Mouse (Mus musculus) stomach, postnatal 0 days (tissue): ENCODE data around the gene L1cam. TPM values are rescaled to one million over a fixed set of nuclear protein-coding genes. Genes with fewer than 3 reads are reported as not detected.

ENCODE experiments used
- ATAC-seq: fragments of 200-750 bp; cut with Nextera tagmentation; 2 replicates; pipeline ENCODE4 v1.8.0; 2017; ENCODE audit not compliant: low FRiP score, low TSS enrichment
- DNase-seq: peaks from one replicate; pipeline ENCODE4 v3.0.0-alpha.2; 2016; ENCODE audit warnings: low spot score
- H3K27ac ChIP-seq: fragments of 300-500 bp; sonication (generic); replicated peaks from 2 replicates; pipeline ENCODE4 v1.5.1; 2014; ENCODE audit warnings: mild to moderate bottlenecking, control low read depth
- H3K27me3 ChIP-seq: fragments of 300-500 bp; sonication (generic); 2 replicates; pipeline ENCODE4 v1.6.1; 2014; ENCODE audit warnings: low read length; ENCODE audit not compliant: control insufficient read depth, insufficient read depth
- H3K36me3 ChIP-seq: fragments of 300-500 bp; sonication (generic); 2 replicates; pipeline ENCODE4 v1.6.1; 2014; ENCODE audit warnings: low read length, mixed read lengths; ENCODE audit not compliant: control insufficient read depth, insufficient read depth
- H3K4me1 ChIP-seq: fragments of 300-500 bp; sonication (generic); replicated peaks from 2 replicates; pipeline ENCODE4 v1.6.1; 2014; ENCODE audit warnings: antibody characterized with exemption; ENCODE audit not compliant: control insufficient read depth, insufficient read depth
- H3K4me2 ChIP-seq: fragments of 300-500 bp; sonication (generic); replicated peaks from 2 replicates; pipeline ENCODE4 v1.6.1; 2014; ENCODE audit warnings: low read depth, mild to moderate bottlenecking, control low read depth, moderate library complexity
- H3K4me3 ChIP-seq: fragments of 300-500 bp; sonication (generic); 2 replicates; pipeline ENCODE4 v1.5.1; 2014; ENCODE audit warnings: low read depth, low read length, control low read depth
- H3K9ac ChIP-seq: fragments of 300-500 bp; sonication (generic); 2 replicates; pipeline ENCODE4 v1.6.1; 2014; ENCODE audit warnings: mild to moderate bottlenecking, low read length, control low read depth, mixed read lengths
- H3K9me3 ChIP-seq: fragments of 300-500 bp; sonication (generic); 2 replicates; pipeline ENCODE4 v1.6.1; 2016; ENCODE audit warnings: low read length; ENCODE audit not compliant: control insufficient read depth
- CTCF ChIP-seq: IDR thresholded peaks from 2 replicates; pipeline ENCODE4 v1.5.1; 2016; ENCODE audit warnings: antibody characterized with exemption, low read depth, mild to moderate bottlenecking, moderate library complexity
- EP300 ChIP-seq: optimal IDR thresholded peaks from 2 replicates; pipeline ENCODE3; 2016; ENCODE audit warnings: antibody characterized with exemption
- WGBS: fragments of 180-500 bp; shearing (Covaris S2); extraction: QIAGEN DNeasy Blood & Tissue Kit; methylation state at CpG from one replicate; pipeline ENCODE4 v1.1.7; 2014; 5-methylcytosine and 5-hydroxymethylcytosine counted together
- polyA plus RNA-seq: library from polyadenylated mRNA; unstranded; fragments of >200 nt; fragmentation: Nextera tagmentation; extraction: Ambion mirVana; gene quantifications from 2 replicates; pipeline ENCODE4 v1.2.1, GENCODE M21; 2015

L1cam gene
- polyA plus RNA-seq, 1 experiment from 2014 or later = 3.9 TPM

GRCm38 (mm10) chrX:73891551-73892152 is 4.3 kb downstream of the L1cam start, which contains the start of gene Avpr2:
Gene Avpr2 (plus strand): TSS chrX:73892102.
- H3K36me3 ChIP-seq = no peaks in the 10 kb centered on the region
- H3K9ac ChIP-seq = no peak within 1 kb of the TSS
- H3K4me1 ChIP-seq = no peaks in the 10 kb centered on the region
- H3K4me2 ChIP-seq = no peak within 1 kb of the TSS
- H3K27ac ChIP-seq = no peak within 1 kb of the TSS
- TF ChIP-seq CTCF (no peak), EP300 (no peak)
- H3K27me3 ChIP-seq = no peaks in the 10 kb centered on the region
- DNase-seq = peak; percentile 43
- WGBS = 45% methylated on average over 5 of the region's 6 CpGs
- no peak within 1 kb of the TSS for H3K4me3 ChIP-seq
- peak; percentile 61; the same call in 1 of the 2 replicates for ATAC-seq
- H3K9me3 ChIP-seq = no peaks in the 10 kb centered on the region

DNA sequence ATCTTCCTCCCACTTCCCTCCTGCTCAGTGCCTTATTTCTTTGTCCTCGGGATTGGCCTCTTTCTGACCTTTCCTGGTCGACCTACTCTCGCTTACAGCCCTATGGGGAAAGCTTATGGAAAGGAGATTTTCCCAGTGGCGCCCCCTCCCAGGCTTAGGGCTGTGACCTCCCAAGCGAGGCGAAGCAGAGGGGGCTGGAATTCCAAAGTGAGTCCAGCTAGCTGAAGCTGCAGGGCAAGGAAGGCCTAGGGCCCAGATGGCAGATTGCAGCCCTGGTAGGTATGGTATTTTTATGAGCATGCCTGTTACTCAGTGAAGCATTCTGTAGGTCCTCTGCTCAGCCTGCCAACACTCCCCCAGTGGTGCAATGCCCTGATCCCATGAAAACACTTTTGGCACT is 14.4 kb downstream of the L1cam start:
- H3K4me1 ChIP-seq = no peaks in the 10 kb centered on the region
- H3K27ac ChIP-seq = no peak overlapping the region
- DNase-seq (no peak), ATAC-seq (no peak)
- WGBS = 31% methylated on average over 6 of the region's 6 CpGs
- H3K9me3 ChIP-seq = no peaks in the 10 kb centered on the region
- H3K27me3 ChIP-seq = no peaks in the 10 kb centered on the region
- TF ChIP-seq CTCF = no peak
- TF ChIP-seq EP300 = no peak
- no peak overlapping the region for H3K9ac ChIP-seq
- no peak overlapping the region for H3K4me3 ChIP-seq
- H3K36me3 ChIP-seq = no peaks in the 10 kb centered on the region
- H3K4me2 ChIP-seq = no peak overlapping the region

DNA sequence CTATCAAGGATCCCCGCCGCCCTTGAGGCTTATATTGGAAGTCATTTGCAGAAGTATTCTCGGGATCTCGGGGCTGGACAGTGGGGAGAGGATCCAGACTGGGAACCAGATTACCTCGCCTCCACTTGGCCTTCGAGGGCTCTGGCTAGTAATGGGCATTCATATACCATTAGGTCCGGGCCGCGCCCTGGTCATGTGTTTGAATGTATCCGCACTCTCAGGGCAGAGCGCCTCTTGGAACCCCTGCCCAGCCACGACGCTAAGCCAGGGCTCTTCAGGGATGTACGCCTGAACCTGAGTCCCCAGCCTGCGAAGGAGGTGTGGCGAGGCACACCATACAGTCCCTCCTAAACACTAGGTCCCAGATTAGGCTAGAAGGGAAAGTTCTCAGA is 14.9 kb downstream of the L1cam start:
- no peaks in the 10 kb centered on the region for H3K4me1 ChIP-seq
- no peaks in the 10 kb centered on the region for H3K27me3 ChIP-seq
- no peak overlapping the region; the same call in 1 of the 2 replicates for H3K27ac ChIP-seq
- TF ChIP-seq CTCF (no peak), EP300 (no peak)
- no peaks in the 10 kb centered on the region for H3K36me3 ChIP-seq
- DNase-seq (peak; percentile 16), ATAC-seq (peak; percentile 48; the same call in 1 of the 2 replicates)
- no peak overlapping the region for H3K9ac ChIP-seq
- no peaks in the 10 kb centered on the region for H3K9me3 ChIP-seq
- H3K4me3 ChIP-seq = peak overlapping the region; percentile 39
- peak overlapping the region; percentile 59 for H3K4me2 ChIP-seq
- 24% methylated on average over 16 of the region's 16 CpGs for WGBS

- 16% methylated on average over 32 of the region's 48 CpGs for WGBS
- Histone ChIP-seq H3K9me3 (no peaks in the 10 kb centered on the region), H3K4me2 (peak overlapping the region; percentile 59), H3K27ac (peak overlapping the region; percentile 49; the same call in 1 of the 2 replicates), H3K27me3 (no peaks in the 10 kb centered on the region), H3K4me3 (peak overlapping the region; percentile 39), H3K4me1 (no peaks in the 10 kb centered on the region), H3K36me3 (no peaks in the 10 kb centered on the region), H3K9ac (no peak overlapping the region)
- no peak for TF ChIP-seq EP300
- no peak for TF ChIP-seq CTCF
- ATAC-seq (peak; percentile 91), DNase-seq (peak; percentile 78)
Observed at GRCm38 (mm10) chrX:73880194-73881035, 15.5 kb downstream of the L1cam start.

DNA sequence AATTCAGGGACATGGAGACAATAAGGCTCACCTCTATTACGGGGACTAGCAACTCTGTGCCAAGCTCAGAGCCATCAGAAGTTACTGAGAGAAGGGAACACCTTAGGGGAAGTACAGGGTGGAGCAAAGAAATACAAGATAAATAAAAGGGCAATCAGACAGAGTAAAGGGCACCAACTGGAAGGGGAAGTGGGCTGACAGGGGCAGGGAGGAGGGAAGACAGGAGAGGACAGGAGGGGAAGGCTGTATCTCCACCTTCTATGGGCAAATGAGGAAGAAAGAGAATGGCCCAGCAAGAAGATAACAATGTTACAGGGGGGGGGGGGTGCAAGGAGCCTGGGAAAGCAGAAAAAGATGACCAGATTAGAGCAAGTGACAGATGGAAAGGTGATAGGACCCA is 18.9 kb downstream of the L1cam start:
- H3K9ac ChIP-seq = no peak overlapping the region
- DNase-seq = no peak
- H3K4me3 ChIP-seq = no peak overlapping the region
- TF ChIP-seq CTCF = no peak
- TF ChIP-seq EP300 = no peak
- H3K9me3 ChIP-seq = no peaks in the 10 kb centered on the region
- no peaks in the 10 kb centered on the region for H3K36me3 ChIP-seq
- no peak for ATAC-seq
- no peak overlapping the region for H3K27ac ChIP-seq
- 60% methylated on average over 1 of the region's 1 CpGs for WGBS
- H3K27me3 ChIP-seq = no peaks in the 10 kb centered on the region
- H3K4me2 ChIP-seq = no peak overlapping the region
- no peaks in the 10 kb centered on the region for H3K4me1 ChIP-seq

DNA sequence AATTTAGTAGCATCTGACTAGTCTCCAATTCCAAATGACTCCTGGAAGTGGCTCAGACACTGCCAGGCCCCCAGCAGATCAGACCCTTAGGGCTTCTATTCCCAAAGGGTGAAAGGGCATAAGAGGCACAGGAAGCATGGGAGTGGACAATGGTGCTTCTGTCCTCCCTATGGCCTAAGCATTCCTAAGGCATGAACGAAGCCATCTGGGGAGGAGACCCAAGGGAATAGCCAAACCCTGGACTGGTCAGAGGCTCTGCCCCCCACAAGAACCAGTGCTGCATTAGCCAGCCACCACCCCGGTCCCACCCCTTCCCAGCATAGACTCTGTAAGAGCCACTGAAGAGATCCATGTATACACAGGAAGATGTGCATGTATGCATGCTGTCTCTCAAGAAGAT is 20.0 kb downstream of the L1cam start:
- Histone ChIP-seq H3K27me3 (no peaks in the 10 kb centered on the region), H3K4me3 (no peak overlapping the region), H3K4me1 (no peaks in the 10 kb centered on the region), H3K27ac (no peak overlapping the region), H3K4me2 (no peak overlapping the region), H3K9ac (no peak overlapping the region), H3K9me3 (no peaks in the 10 kb centered on the region), H3K36me3 (no peaks in the 10 kb centered on the region)
- 56% methylated on average over 2 of the region's 2 CpGs for WGBS
- DNase-seq (no peak), ATAC-seq (no peak)
- TF ChIP-seq CTCF (no peak), EP300 (no peak)
